Mouse (Mus musculus): ENCODE data around the gene Pdcd6.

Pdcd6 gene

GRCm38 (mm10) chr13:74282299-74282698 is 35.1 kb downstream of the Pdcd6 start:
- in situ Hi-C loops (cut with MboI, MseI), result loop anchor here (10.0 kb wide), 1 partner anchor 167 kb away; no protein-coding TSS in a partner anchor

- in situ Hi-C loops (cut with MboI, MseI), result no loop called here
Measured at GRCm38 (mm10) chr13:74275726-74276125, 41.7 kb downstream of the Pdcd6 start.

GRCm38 (mm10) chr13:74260231-74260992 is 57.0 kb downstream of the Pdcd6 start:
- in situ Hi-C loops (cut with MboI, MseI), result no loop called here

- in situ Hi-C loops (cut with MboI, MseI), result loop anchor here (10.0 kb wide), 1 partner anchor 625 kb away; no protein-coding TSS in a partner anchor
Measured at GRCm38 (mm10) chr13:74259460-74260230, 57.7 kb downstream of the Pdcd6 start.
